Mouse (Mus musculus): ENCODE measurements at regions not wholly inside any gene's neighbourhood (a gene's known extent, or its start where the extent isn't known, plus 50 kb on each side); places are given as distances from the start of the nearest gene placed in this dataset.

GRCm38 (mm10) chr1:177378112-177378511, 64.0 kb upstream of the Zbtb18 start:
- TF ChIP-seq CTCF (IDR thresholded peaks at IDR 0.05; ENCODE audit: borderline replicate concordance, insufficient read depth, low read depth, low read length) (no peak), POLR2A (IDR thresholded peaks at IDR 0.05; ENCODE audit: borderline replicate concordance, insufficient read depth, low read length) (no peak)

Measured in cerebellum, adult 2 months (tissue).